10 mouse cellular contexts compared by ENCODE assay signal in the genomic region with DNA sequence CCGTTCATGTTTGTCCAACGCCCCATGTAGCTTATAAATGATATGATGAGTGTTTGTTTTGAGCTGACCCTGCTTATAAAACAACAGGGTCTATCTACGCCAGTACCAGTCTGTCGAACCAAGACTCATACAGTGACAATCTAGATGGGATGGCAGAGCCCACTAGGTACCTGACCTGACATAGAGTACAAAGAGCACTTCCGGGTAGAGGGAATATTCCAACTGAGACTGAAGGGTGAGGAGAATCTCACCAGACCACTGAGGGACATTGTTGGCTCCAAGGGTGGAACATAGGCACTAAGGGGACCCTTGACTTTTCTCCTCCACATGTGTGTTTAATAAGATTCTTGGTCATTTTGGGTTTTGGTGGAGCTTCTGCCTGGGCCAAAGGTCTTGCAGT. TPM values are rescaled to one million over a fixed set of nuclear protein-coding genes. Genes with fewer than 3 reads are reported as not detected.
DNase-seq lines count a peak whose midpoint lies in the region; ATAC-seq and TF ChIP-seq lines count a peak whose summit lies in the region.
"Had no signal": no experiment of that assay in that cellular context is flagged by ENCODE, and none has a peak within 500 bp of the region (broad histone marks: within the 10 kb centered on the region; RNA-seq: fewer than 3 reads in every experiment).

No protein-coding gene starts in this region.

- no peak for TF ChIP-seq CTCF in cortical plate, adult 2 months (IDR thresholded peaks at IDR 0.05; ENCODE audit: extremely low read depth, insufficient read depth, low read length)

- peak overlapping the region; percentile 79 for H3K9ac ChIP-seq in kidney, embryonic 15.5 days
- H3K9ac ChIP-seq in hindbrain, embryonic 12.5 days, result peak overlapping the region; percentile 67
- H3K9ac ChIP-seq in midbrain, embryonic 13.5 days (replicated peaks), result peak overlapping the region; percentile 82

- H3K9me3 ChIP-seq in kidney, embryonic 15.5 days (replicated peaks), result no peaks in the 10 kb centered on the region
- no peaks in the 10 kb centered on the region for H3K9me3 ChIP-seq in hindbrain, embryonic 12.5 days (replicated peaks)
- no peaks in the 10 kb centered on the region for H3K9me3 ChIP-seq in midbrain, embryonic 13.5 days

- WGBS in kidney, embryonic 15.5 days, result 30% methylated on average over 5 of the region's 5 CpGs
- WGBS in hindbrain, embryonic 12.5 days, result 47% methylated on average over 5 of the region's 5 CpGs
- WGBS in midbrain, embryonic 13.5 days, result 49% methylated on average over 5 of the region's 5 CpGs

- no peak for TF ChIP-seq POLR2A in cortical plate, adult 2 months (IDR thresholded peaks at IDR 0.05; ENCODE audit: extremely low read depth, insufficient read depth, low read length)

- ATAC-seq in kidney, embryonic 15.5 days (replicated peaks; ENCODE audit: low FRiP score), result no peak
- ATAC-seq in hindbrain, embryonic 12.5 days (ENCODE audit: low FRiP score), result no peak
- no peak for ATAC-seq in midbrain, embryonic 13.5 days
- ATAC-seq in inflammation-experienced regulatory T-cells, adult 6 months, result no peak

- H3K4me2 ChIP-seq in kidney, embryonic 15.5 days, result peak overlapping the region; percentile 87
- H3K4me2 ChIP-seq in hindbrain, embryonic 12.5 days (replicated peaks), result peak overlapping the region; percentile 71
- peak overlapping the region; percentile 82 for H3K4me2 ChIP-seq in midbrain, embryonic 13.5 days (replicated peaks)

- no peaks in the 10 kb centered on the region for H3K27me3 ChIP-seq in kidney, embryonic 15.5 days
- H3K27me3 ChIP-seq in hindbrain, embryonic 12.5 days, result no peaks in the 10 kb centered on the region
- H3K27me3 ChIP-seq in midbrain, embryonic 13.5 days, result no peaks in the 10 kb centered on the region

- DNase-seq in kidney, postnatal 4 days, result no peak
- no peak for DNase-seq in thymus, postnatal 10 days (ENCODE audit: low spot score in 2 of 2)
- DNase-seq in cerebellum, postnatal 10 days, result no peak
- DNase-seq: adrenal gland, postnatal 36 days; layer of hippocampus, postnatal 36 days had no signal

- H3K27ac ChIP-seq in kidney, embryonic 15.5 days, result peak overlapping the region; percentile 100
- no peak overlapping the region for H3K27ac ChIP-seq in cortical plate, adult 2 months (ENCODE audit: insufficient read depth, low read length)
- peak overlapping the region; percentile 99 for H3K27ac ChIP-seq in hindbrain, embryonic 12.5 days
- peak overlapping the region; percentile 69 for H3K27ac ChIP-seq in midbrain, embryonic 13.5 days

- H3K4me1 ChIP-seq in kidney, embryonic 15.5 days, result peaks cover 33% of the 10 kb centered on the region
- H3K4me1 ChIP-seq in cortical plate, adult 2 months (ENCODE audit: control insufficient read depth, insufficient read depth, low read length), result no peaks in the 10 kb centered on the region
- peaks cover 19% of the 10 kb centered on the region for H3K4me1 ChIP-seq in hindbrain, embryonic 12.5 days
- peaks cover 28% of the 10 kb centered on the region for H3K4me1 ChIP-seq in midbrain, embryonic 13.5 days (replicated peaks)

- peak overlapping the region; percentile 78 for H3K4me3 ChIP-seq in kidney, embryonic 15.5 days (replicated peaks)
- peak overlapping the region; percentile 90 for H3K4me3 ChIP-seq in cortical plate, adult 2 months (ENCODE audit: insufficient read depth, low read length)
- H3K4me3 ChIP-seq in hindbrain, embryonic 12.5 days, result peak overlapping the region; percentile 60
- peak overlapping the region; percentile 58 for H3K4me3 ChIP-seq in midbrain, embryonic 13.5 days (replicated peaks)

- H3K36me3 ChIP-seq in kidney, embryonic 15.5 days, result peaks cover 24% of the 10 kb centered on the region; the same call in 1 of the 2 replicates
- H3K36me3 ChIP-seq in hindbrain, embryonic 12.5 days, result peaks cover 12% of the 10 kb centered on the region; the same call in 1 of the 2 replicates
- peaks cover 10% of the 10 kb centered on the region; the same call in 1 of the 2 replicates for H3K36me3 ChIP-seq in midbrain, embryonic 13.5 days

RNA-seq across cellular contexts. Expression of gene Opa3, which starts 1.3 kb away (rescaled TPM):
- polyA plus RNA-seq in kidney, embryonic 15.5 days (2015; fragmentation: Nextera tagmentation; extraction: Ambion mirVana), result 38.8 and 40.5 TPM in 2 replicates
- 41.0 and 41.5 TPM in 2 replicates for polyA plus RNA-seq in cortical plate, adult 2 months (2012; rRNA removed)
- 41.1 and 41.7 TPM in 2 replicates for polyA plus RNA-seq in hindbrain, embryonic 12.5 days (2016; fragmentation: Nextera tagmentation; extraction: Ambion mirVana)
- polyA plus RNA-seq in midbrain, embryonic 13.5 days (2015; fragmentation: Nextera tagmentation; extraction: Ambion mirVana), result 39.4 and 40.5 TPM in 2 replicates
- polyA plus RNA-seq in inflammation-experienced regulatory T-cells, adult 6 months (2017; shearing (Covaris generic)), result 10 to 100 TPM; 14.3 to 20.8 (median 16.6) TPM

RNA-seq across cellular contexts. Expression of gene Gpr4, which starts 17.1 kb away (rescaled TPM):
- 2.7 and 3.3 TPM in 2 replicates for polyA plus RNA-seq in kidney, embryonic 15.5 days (2015; fragmentation: Nextera tagmentation; extraction: Ambion mirVana)
- 6.1 and 6.5 TPM in 2 replicates for polyA plus RNA-seq in cortical plate, adult 2 months (2012; rRNA removed)
- polyA plus RNA-seq in hindbrain, embryonic 12.5 days (2016; fragmentation: Nextera tagmentation; extraction: Ambion mirVana), result 2.2 and 2.4 TPM in 2 replicates
- polyA plus RNA-seq in midbrain, embryonic 13.5 days (2015; fragmentation: Nextera tagmentation; extraction: Ambion mirVana), result 1.8 and 1.9 TPM in 2 replicates
- polyA plus RNA-seq in inflammation-experienced regulatory T-cells, adult 6 months (2017; shearing (Covaris generic)), result under 1 TPM in 1 of 3 experiments, not detected in 2; 0.13 TPM

RNA-seq across cellular contexts. Expression of gene Vasp, which starts 42.2 kb away (rescaled TPM):
- 87.4 and 89.8 TPM in 2 replicates for polyA plus RNA-seq in kidney, embryonic 15.5 days (2015; fragmentation: Nextera tagmentation; extraction: Ambion mirVana)
- polyA plus RNA-seq in cortical plate, adult 2 months (2012; rRNA removed), result 15.3 and 16.5 TPM in 2 replicates
- 52.7 and 60.3 TPM in 2 replicates for polyA plus RNA-seq in hindbrain, embryonic 12.5 days (2016; fragmentation: Nextera tagmentation; extraction: Ambion mirVana)
- polyA plus RNA-seq in midbrain, embryonic 13.5 days (2015; fragmentation: Nextera tagmentation; extraction: Ambion mirVana), result 28.6 and 38.0 TPM in 2 replicates
- 100 to 1,000 TPM in 1 of 3 experiments, 10 to 100 TPM in 2; 74.0 to 103 (median 94.6) TPM for polyA plus RNA-seq in inflammation-experienced regulatory T-cells, adult 6 months (2017; shearing (Covaris generic))

RNA-seq across cellular contexts. Expression of gene Ppm1n, which starts 50.5 kb away (rescaled TPM):
- 0.13 TPM in 1 of 2 replicates, not detected in the other for polyA plus RNA-seq in kidney, embryonic 15.5 days (2015; fragmentation: Nextera tagmentation; extraction: Ambion mirVana)
- polyA plus RNA-seq in cortical plate, adult 2 months (2012; rRNA removed), result 0.21 and 0.23 TPM in 2 replicates
- 0.17 TPM in 1 of 2 replicates, not detected in the other for polyA plus RNA-seq in hindbrain, embryonic 12.5 days (2016; fragmentation: Nextera tagmentation; extraction: Ambion mirVana)
- 0.34 and 0.88 TPM in 2 replicates for polyA plus RNA-seq in midbrain, embryonic 13.5 days (2015; fragmentation: Nextera tagmentation; extraction: Ambion mirVana)
- polyA plus RNA-seq in inflammation-experienced regulatory T-cells, adult 6 months (2017; shearing (Covaris generic)), result 1 to 10 TPM in 2 of 3 experiments, under 1 TPM in 1; 0.74 to 3.1 (median 2.1) TPM

RNA-seq across cellular contexts. Expression of gene Rtn2, which starts 53.0 kb away (rescaled TPM):
- 8.3 and 9.2 TPM in 2 replicates for polyA plus RNA-seq in kidney, embryonic 15.5 days (2015; fragmentation: Nextera tagmentation; extraction: Ambion mirVana)
- polyA plus RNA-seq in cortical plate, adult 2 months (2012; rRNA removed), result 140 TPM in 2 replicates
- 67.8 and 68.0 TPM in 2 replicates for polyA plus RNA-seq in hindbrain, embryonic 12.5 days (2016; fragmentation: Nextera tagmentation; extraction: Ambion mirVana)
- polyA plus RNA-seq in midbrain, embryonic 13.5 days (2015; fragmentation: Nextera tagmentation; extraction: Ambion mirVana), result 97.4 and 102 TPM in 2 replicates
- polyA plus RNA-seq in inflammation-experienced regulatory T-cells, adult 6 months (2017; shearing (Covaris generic)), result not detected
